Mouse (Mus musculus) midbrain, embryonic 13.5 days (tissue): Measurements from ENCODE around the gene Unc119b. TPM values are rescaled to one million over a fixed set of nuclear protein-coding genes. Genes with fewer than 3 reads are reported as not detected.
"Not testable (repeated sequence)": the region's sequence is repeated elsewhere in the genome, so short reads cannot be mapped to it uniquely, and the experiment has no call there.

Source experiments
- ATAC-seq: fragments of 200-750 bp; cut with Nextera tagmentation; 2 replicates; pipeline ENCODE4 v1.8.0; 2017; ENCODE audit warnings: mild to moderate bottlenecking, moderate TSS enrichment, moderate library complexity
- H3K27ac ChIP-seq: fragments of 300-500 bp; sonication (generic); 2 replicates; pipeline ENCODE4 v1.5.1; 2015; ENCODE audit warnings: inconsistent platforms, mild to moderate bottlenecking, moderate library complexity
- H3K27me3 ChIP-seq: fragments of 300-500 bp; sonication (generic); 2 replicates; pipeline ENCODE4 v1.6.1; 2015; ENCODE audit warnings: mild to moderate bottlenecking, inconsistent platforms
- H3K36me3 ChIP-seq: fragments of 300-500 bp; sonication (generic); 2 replicates; pipeline ENCODE4 v1.6.1; 2015; ENCODE audit warnings: mild to moderate bottlenecking, inconsistent platforms
- H3K4me1 ChIP-seq: fragments of 300-500 bp; sonication (generic); replicated peaks from 2 replicates; pipeline ENCODE4 v1.6.1; 2015; ENCODE audit warnings: inconsistent platforms
- H3K4me2 ChIP-seq: fragments of 300-500 bp; sonication (generic); replicated peaks from 2 replicates; pipeline ENCODE4 v1.6.1; 2015; ENCODE audit warnings: moderate library complexity, mild to moderate bottlenecking, inconsistent platforms
- H3K4me3 ChIP-seq: fragments of 300-500 bp; sonication (generic); replicated peaks from 2 replicates; pipeline ENCODE4 v1.5.1; 2015; ENCODE audit warnings: mild to moderate bottlenecking, inconsistent platforms
- H3K9ac ChIP-seq: fragments of 300-500 bp; sonication (generic); replicated peaks from 2 replicates; pipeline ENCODE4 v1.6.1; 2015; ENCODE audit warnings: mild to moderate bottlenecking, inconsistent platforms
- H3K9me3 ChIP-seq: fragments of 300-500 bp; sonication (generic); 2 replicates; pipeline ENCODE4 v1.6.1; 2016; ENCODE audit warnings: mild to moderate bottlenecking, inconsistent platforms
- WGBS: fragments of 180-500 bp; shearing (Covaris S2); methylation state at CpG from one replicate; pipeline ENCODE4 v1.1.7; 2015; 5-methylcytosine and 5-hydroxymethylcytosine counted together
- polyA plus RNA-seq: library from polyadenylated mRNA; unstranded; fragments of >200 nt; fragmentation: Nextera tagmentation; extraction: Ambion mirVana; gene quantifications from 2 replicates; pipeline ENCODE4 v1.2.1, GENCODE M21; 2015

Gene Unc119b
- polyA plus RNA-seq, 1 experiment from 2014 or later, result 43.4 TPM

GRCm38 (mm10) chr5:115165895-115166814 lies 31.4 kb upstream of the Unc119b start:
- no peak overlapping the region for H3K4me2 ChIP-seq
- H3K27ac ChIP-seq, result peak overlapping the region; percentile 70
- ATAC-seq, result peak; percentile 58
- no peaks in the 10 kb centered on the region for H3K36me3 ChIP-seq
- no peak overlapping the region for H3K9ac ChIP-seq
- no peaks in the 10 kb centered on the region for H3K9me3 ChIP-seq
- no peaks in the 10 kb centered on the region for H3K27me3 ChIP-seq
- no peak overlapping the region for H3K4me3 ChIP-seq
- 42% methylated on average over 11 of the region's 11 CpGs for WGBS
- H3K4me1 ChIP-seq, result peaks cover 6% of the 10 kb centered on the region; the same call in 1 of the 2 replicates

GRCm38 (mm10) chr5:115165351-115165750 lies 30.6 kb upstream of the Unc119b start:
- 67% methylated on average over 9 of the region's 9 CpGs for WGBS
- Histone ChIP-seq H3K27me3 (no peaks in the 10 kb centered on the region), H3K36me3 (no peaks in the 10 kb centered on the region), H3K4me1 (peaks cover 6% of the 10 kb centered on the region; the same call in 1 of the 2 replicates), H3K4me2 (no peak overlapping the region), H3K4me3 (no peak overlapping the region), H3K27ac (no peak overlapping the region), H3K9me3 (no peaks in the 10 kb centered on the region), H3K9ac (no peak overlapping the region)
- no peak for ATAC-seq

GRCm38 (mm10) chr5:115164446-115164845 lies 29.7 kb upstream of the Unc119b start:
- not testable (repeated sequence) for ATAC-seq, H3K4me3 ChIP-seq, H3K27me3 ChIP-seq, H3K36me3 ChIP-seq, H3K9ac ChIP-seq, H3K27ac ChIP-seq, H3K4me1 ChIP-seq, H3K4me2 ChIP-seq, H3K9me3 ChIP-seq
- 80% methylated on average over 4 of the region's 4 CpGs for WGBS

DNA sequence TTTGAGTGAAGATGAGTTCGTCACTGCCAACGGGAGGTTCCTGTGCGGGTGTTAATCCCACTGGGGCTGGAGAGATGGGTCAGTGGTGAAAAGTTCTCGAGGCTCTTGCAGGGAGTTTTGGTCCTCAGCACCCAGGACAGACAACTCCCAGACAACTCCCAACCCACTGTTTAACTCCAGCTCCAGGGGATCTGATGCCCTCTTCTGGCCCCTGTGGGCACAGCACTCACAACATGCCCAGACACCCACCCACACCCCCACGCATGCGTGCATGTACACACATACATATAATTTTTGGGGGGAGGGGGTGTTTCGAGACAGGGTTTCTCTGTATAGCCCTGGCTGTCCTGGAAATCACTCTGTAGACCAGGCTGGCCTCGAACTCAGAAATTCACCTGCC lies 28.8 kb upstream of the Unc119b start:
- Histone ChIP-seq H3K4me2 (no peak overlapping the region), H3K9ac (no peak overlapping the region), H3K4me1 (peaks cover 4% of the 10 kb centered on the region), H3K9me3 (no peaks in the 10 kb centered on the region), H3K4me3 (no peak overlapping the region), H3K36me3 (no peaks in the 10 kb centered on the region), H3K27me3 (no peaks in the 10 kb centered on the region), H3K27ac (no peak overlapping the region)
- WGBS, result 39% methylated on average over 8 of the region's 8 CpGs
- ATAC-seq, result no peak

DNA sequence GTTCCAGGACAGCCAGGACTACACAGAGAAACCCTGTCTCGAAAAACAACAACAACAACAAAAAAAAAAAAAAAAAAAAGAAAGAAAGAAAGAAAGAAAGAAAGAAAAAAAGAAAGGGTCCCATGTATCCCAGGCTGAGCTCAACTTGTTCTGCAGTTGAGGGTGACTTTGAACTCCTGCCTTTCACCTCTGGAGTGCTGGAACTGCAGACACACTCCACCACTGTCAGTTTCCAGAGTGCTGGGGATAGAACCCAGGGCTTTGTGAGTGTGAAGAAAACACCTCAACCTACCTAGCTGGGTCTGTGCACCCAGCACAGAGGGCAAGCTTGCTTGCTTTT lies 27.1 kb upstream of the Unc119b start:
- H3K27ac ChIP-seq, H3K9ac ChIP-seq, H3K27me3 ChIP-seq, ATAC-seq, H3K36me3 ChIP-seq, H3K4me2 ChIP-seq, H3K4me3 ChIP-seq, H3K9me3 ChIP-seq: not testable (repeated sequence)
- peaks cover 11% of the 10 kb centered on the region for H3K4me1 ChIP-seq
- WGBS, result no CpG with 5 or more reads among the region's 1 CpGs

- H3K36me3 ChIP-seq, result no peaks in the 10 kb centered on the region
- no peak for ATAC-seq
- H3K27me3 ChIP-seq, result no peaks in the 10 kb centered on the region
- no peak overlapping the region for H3K4me2 ChIP-seq
- no peak overlapping the region for H3K9ac ChIP-seq
- no peak overlapping the region for H3K4me3 ChIP-seq
- peaks cover 17% of the 10 kb centered on the region for H3K4me1 ChIP-seq
- H3K27ac ChIP-seq, result no peak overlapping the region
- no peaks in the 10 kb centered on the region for H3K9me3 ChIP-seq
- 61% methylated on average over 13 of the region's 13 CpGs for WGBS
These were observed 26.5 kb upstream of the Unc119b start for GRCm38 (mm10) chr5:115161064-115161939.

GRCm38 (mm10) chr5:115160655-115161054 lies 25.9 kb upstream of the Unc119b start:
- no peak overlapping the region for H3K9ac ChIP-seq
- no peaks in the 10 kb centered on the region for H3K9me3 ChIP-seq
- 79% methylated on average over 6 of the region's 6 CpGs for WGBS
- H3K36me3 ChIP-seq, result no peaks in the 10 kb centered on the region
- no peaks in the 10 kb centered on the region for H3K27me3 ChIP-seq
- peaks cover 23% of the 10 kb centered on the region for H3K4me1 ChIP-seq
- H3K4me3 ChIP-seq, result no peak overlapping the region
- no peak overlapping the region for H3K27ac ChIP-seq
- ATAC-seq, result no peak
- no peak overlapping the region for H3K4me2 ChIP-seq

- peak overlapping the region; percentile 76 for H3K9ac ChIP-seq
- 31% methylated on average over 12 of the region's 12 CpGs for WGBS
These were observed 24.4 kb upstream of the Unc119b start for GRCm38 (mm10) chr5:115159165-115159564.

DNA sequence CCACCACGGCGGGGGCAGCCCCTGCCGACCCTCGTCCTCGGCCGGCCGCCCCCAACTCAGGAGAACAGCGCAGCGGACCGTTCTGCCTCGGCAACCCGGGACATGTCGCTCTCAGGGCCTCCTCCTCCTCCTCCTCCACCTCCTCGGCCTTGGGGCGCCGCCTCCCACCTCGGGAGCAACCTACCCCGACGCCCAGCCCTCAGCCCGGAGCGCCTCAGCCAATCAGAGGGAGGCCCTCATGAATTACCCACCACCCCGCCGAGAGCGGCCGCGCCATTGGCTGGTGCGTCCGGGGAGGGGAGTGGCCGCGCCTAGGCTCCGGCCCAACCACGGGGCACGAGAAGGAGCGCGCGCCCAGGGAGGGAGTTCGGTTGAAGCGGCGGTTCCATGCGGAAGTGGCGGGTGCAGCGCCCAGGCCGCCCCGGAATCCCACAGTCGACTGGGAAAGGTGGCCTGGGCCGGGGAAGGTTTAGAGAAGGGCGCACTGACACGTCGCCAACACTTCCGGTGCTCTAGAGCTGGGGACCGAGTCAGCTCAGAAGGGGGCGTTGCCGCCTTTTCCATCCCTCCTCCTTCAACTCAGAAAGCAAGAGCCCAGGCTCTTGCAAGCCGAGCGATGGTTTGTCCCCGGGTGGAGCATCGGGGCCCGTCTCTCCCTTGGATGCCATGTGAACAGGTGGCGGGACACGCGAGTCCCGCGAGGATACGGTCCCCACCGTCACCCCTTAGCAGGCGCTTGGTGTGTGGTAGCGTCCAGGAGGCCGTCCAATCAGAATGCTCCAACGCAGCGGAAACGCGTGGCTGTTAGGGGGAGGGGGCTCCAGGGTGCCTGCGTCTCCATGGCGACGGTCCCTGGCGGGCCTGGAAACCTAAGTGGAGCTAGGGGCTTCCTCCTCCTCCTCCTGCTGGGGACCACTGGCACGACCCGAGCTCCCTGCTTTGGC lies 23.5 kb upstream of the Unc119b start, which contains the start of gene Mlec:
Gene Mlec (minus strand): TSS at position 140 of the 944 bp plus-strand sequence.
- peaks cover 43% of the 10 kb centered on the region for H3K4me1 ChIP-seq

More at GRCm38 (mm10) chr5:115159165-115159564, 24.4 kb upstream of the Unc119b start:
- H3K27me3 ChIP-seq, result no peaks in the 10 kb centered on the region
- no peak for ATAC-seq
- H3K4me1 ChIP-seq, result peaks cover 38% of the 10 kb centered on the region
- H3K4me3 ChIP-seq, result peak overlapping the region; percentile 93
- peak overlapping the region; percentile 98 for H3K27ac ChIP-seq
- H3K36me3 ChIP-seq, result no peaks in the 10 kb centered on the region
- peak overlapping the region; percentile 96 for H3K4me2 ChIP-seq
- no peaks in the 10 kb centered on the region for H3K9me3 ChIP-seq

DNA sequence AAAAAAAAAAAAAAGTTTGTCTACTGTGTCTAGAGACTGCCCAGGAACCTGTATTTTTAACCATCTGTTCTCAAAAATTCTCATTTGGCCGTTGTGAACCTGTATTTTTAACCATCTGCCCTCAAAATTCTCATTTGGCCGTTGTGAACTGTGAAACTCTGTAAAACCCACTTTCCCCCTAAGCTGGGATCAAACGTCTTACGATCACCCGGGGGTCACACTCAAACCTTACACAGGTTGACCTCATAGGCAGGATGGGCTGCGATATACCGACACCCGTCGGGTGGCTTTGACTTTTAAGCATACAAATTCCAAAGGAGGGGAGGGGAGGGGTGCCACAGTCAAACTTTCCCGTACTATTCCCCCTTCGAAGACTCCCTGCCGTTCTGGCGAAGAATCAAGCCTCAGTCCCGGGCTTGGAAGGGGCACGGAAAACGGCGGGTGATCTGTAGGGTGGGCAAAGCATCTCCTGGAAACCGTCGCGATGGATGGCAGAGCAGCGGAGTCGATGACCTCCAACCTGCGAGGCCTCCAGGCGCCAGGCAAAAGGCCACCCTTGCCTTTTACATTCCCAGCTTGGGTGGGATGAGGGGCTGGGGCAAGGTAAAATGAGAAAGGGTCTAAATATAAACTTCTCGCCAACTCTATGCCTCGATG lies 22.3 kb upstream of the Unc119b start:
- no peaks in the 10 kb centered on the region for H3K27me3 ChIP-seq
- peak overlapping the region; percentile 93 for H3K4me3 ChIP-seq
- peak overlapping the region; percentile 96 for H3K4me2 ChIP-seq
- peaks cover 53% of the 10 kb centered on the region for H3K4me1 ChIP-seq
- 2% methylated on average over 26 of the region's 26 CpGs for WGBS
- ATAC-seq, result no peak
- no peaks in the 10 kb centered on the region; the same call in 1 of the 2 replicates for H3K36me3 ChIP-seq
- no peaks in the 10 kb centered on the region for H3K9me3 ChIP-seq
- peak overlapping the region; percentile 95 for H3K9ac ChIP-seq
- peak overlapping the region; percentile 98; the same call in 1 of the 2 replicates for H3K27ac ChIP-seq

More for the DNA sequence above, 23.5 kb upstream of the Unc119b start, which contains the start of gene Mlec:
- ATAC-seq, result peak; percentile 97
- Histone ChIP-seq H3K36me3 (no peaks in the 10 kb centered on the region; the same call in 1 of the 2 replicates), H3K9ac (peak within 1 kb of the TSS; percentile 95), H3K27ac (peak within 1 kb of the TSS; percentile 98), H3K4me2 (peak within 1 kb of the TSS; percentile 96), H3K9me3 (no peaks in the 10 kb centered on the region), H3K4me3 (peak within 1 kb of the TSS; percentile 93), H3K27me3 (no peaks in the 10 kb centered on the region)
- under 1% methylated on average over 69 of the region's 78 CpGs for WGBS
